Mouse (Mus musculus): ENCODE results near the gene Mybbp1a. TPM values are rescaled to one million over a fixed set of nuclear protein-coding genes. Genes with fewer than 3 reads are reported as not detected.
A peak's percentile ranks its signal among the peaks of the same experiment; 100 is the strongest.

The Mybbp1a gene
- total RNA-seq (2021), result 10 to 100 TPM; 54.6 to 56.8 TPM
- long read RNA-seq, full-length matches to known transcripts, result 58 of 83 reads
- long read RNA-seq, partial matches to known transcripts, result 9 of 83 reads
- long read RNA-seq, other reads (novel, unspliced or antisense), result 16 of 83 reads

DNA sequence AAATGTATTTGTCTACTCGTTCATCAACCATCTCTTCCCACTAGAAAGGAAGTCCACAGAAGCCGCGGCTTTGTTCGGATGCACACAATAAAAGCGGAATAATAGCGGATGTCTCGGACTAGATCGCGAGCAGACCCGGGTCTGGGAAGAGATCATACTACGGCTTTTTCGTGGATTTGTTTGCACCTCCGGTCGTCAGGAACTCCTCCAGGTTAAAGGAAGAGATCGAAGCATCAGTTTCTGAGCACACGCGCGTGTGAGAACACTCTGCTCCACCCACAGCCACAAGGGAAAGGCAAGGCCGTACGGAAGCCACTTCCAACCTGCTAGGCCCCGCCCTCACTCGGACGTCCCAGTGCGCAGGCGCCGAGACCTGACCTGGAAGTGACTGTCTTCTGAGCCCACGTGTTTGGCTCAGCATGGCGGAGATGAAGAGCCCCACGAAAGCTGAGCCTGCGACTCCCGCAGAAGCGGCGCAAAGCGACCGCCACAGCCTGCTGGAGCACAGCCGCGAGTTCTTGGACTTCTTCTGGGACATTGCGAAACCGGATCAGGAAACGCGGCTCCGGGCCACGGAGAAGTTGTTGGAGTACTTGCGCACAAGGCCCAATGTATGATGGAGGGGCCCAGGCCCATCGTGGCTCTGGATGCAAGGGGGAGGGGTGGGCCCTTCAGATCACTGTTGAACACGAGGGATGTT, at the start of gene Mybbp1a:
TSS of gene Mybbp1a (plus strand) at position 391 of the 700 bp plus-strand sequence.
- DNase-seq (ENCODE audit: low spot score in 2 of 2), result peak; percentile 97 to 99

DNA sequence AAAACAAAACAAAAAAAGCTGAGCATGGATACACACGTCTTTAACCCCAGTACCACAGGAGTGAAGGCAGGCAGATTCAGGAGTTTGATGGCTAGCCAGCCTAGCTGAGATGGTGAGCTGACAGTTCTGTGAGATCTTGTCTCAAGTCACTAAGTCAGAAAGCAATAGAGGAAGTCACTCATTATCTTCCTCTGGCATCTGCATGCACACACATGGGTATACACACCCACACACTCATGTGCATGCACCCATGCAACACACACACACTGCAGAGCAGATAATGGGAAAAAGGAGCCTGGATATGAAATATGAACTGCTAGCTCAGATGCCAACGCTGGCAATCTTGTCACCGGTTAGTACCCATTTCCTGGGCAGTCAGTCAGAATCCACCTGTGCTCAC, 47.9 kb upstream of the Mybbp1a start:
- DNase-seq (ENCODE audit: low spot score in 2 of 2), result no peak

DNA sequence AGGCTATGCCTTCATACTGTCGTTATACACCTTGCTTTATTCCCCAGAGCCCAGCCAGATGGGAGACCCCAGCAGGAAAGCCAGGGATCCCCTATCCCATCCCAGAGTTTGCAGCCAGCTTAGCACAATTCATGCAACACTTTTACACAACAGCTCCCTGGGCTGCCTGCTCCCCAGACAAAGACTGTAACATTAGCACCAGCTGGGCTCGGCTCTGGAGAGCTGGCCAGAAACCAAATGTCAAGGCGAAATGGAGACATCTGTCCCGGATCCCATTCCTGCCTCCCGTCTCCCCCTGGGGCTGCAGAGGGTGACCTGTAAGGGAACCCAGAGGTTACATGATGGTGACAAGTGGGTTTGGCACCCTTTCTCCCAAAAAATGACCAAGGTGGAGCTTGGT, 47.5 kb upstream of the Mybbp1a start:
- DNase-seq (ENCODE audit: low spot score in 2 of 2), result peak in 1 of 2 experiments; percentile 43

DNA sequence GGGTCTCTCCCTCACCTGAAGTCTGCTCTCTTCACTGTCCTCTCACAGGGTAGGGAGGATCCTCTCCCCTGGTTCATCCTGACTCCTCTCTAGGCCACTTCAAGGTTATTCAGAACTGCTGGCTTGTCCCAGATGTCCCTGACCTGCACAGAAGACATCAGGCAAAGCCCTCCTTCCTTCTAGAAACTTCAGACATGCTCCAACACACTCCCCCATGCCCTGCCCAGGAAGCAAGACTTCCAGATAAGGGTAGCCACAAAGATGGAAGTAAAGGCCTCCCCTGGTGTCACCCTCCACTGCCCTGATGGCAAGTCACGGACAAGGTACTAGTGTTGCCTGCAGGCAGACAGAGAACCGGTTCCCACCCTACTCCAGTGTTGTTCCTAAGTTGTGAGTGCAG, 46.5 kb upstream of the Mybbp1a start:
- no peak for DNase-seq (ENCODE audit: low spot score in 2 of 2)

DNA sequence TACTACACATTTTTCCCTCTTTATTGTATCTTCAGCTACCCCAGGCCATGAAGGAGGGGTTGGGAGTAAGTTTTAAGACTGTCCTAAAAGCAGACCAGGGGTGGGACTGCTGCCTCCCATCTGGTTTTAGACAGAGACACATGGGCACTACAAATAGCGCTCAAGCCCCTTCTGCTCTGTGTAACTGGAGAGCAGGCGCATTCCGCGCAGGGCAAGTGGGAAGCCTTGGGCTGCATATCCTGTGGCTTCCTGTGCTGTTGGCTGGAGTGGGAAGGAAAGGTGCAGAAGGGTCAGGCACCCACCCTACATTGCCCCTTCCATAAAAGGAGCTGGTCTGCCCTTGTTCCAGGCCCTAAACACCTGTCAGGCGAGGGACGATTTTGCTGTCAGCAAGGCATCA, 45.5 kb upstream of the Mybbp1a start:
- no peak for DNase-seq (ENCODE audit: low spot score in 2 of 2)

DNA sequence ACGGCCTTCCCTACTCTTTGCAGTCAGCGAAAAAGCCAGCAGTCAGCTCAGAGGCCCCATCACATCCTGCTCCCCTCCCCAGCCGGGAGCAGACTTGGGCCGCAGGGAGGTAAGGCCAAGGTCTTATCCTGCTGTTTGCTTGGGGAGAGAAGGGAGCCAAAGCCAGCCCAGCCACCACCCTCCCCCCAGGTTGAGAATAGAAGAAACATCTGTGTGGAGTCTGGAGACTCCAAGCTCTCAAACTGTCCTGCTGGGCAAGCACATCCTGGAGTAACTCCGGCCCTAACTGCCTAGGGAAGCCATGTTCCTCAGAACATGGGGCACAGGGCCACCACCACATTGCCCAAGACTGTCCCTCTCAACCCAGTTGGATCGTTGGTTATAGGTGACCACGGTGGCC, 44.5 kb upstream of the Mybbp1a start:
- no peak for DNase-seq (ENCODE audit: low spot score in 2 of 2)

DNA sequence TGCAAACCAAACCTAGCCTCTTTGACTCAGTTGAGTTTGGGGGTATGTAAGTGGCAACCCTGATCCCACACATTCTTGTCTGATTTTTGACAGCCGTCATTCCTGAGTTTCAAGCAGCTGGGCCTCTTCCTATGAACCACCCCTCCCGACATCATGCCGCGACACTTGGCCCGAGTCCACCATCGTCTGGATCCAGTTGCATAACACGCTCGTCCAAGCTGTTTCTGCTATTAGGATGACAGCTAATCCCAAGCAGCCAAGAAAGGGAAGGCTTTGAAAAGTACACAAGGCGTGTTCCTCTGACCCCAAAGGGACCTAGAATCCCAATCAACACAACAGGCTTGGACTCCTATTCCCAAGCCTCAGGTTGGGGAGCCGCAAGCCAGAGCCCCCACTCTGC, 44.1 kb upstream of the Mybbp1a start:
- peak in 1 of 2 experiments; percentile 57 for DNase-seq (ENCODE audit: low spot score in 2 of 2)

DNA sequence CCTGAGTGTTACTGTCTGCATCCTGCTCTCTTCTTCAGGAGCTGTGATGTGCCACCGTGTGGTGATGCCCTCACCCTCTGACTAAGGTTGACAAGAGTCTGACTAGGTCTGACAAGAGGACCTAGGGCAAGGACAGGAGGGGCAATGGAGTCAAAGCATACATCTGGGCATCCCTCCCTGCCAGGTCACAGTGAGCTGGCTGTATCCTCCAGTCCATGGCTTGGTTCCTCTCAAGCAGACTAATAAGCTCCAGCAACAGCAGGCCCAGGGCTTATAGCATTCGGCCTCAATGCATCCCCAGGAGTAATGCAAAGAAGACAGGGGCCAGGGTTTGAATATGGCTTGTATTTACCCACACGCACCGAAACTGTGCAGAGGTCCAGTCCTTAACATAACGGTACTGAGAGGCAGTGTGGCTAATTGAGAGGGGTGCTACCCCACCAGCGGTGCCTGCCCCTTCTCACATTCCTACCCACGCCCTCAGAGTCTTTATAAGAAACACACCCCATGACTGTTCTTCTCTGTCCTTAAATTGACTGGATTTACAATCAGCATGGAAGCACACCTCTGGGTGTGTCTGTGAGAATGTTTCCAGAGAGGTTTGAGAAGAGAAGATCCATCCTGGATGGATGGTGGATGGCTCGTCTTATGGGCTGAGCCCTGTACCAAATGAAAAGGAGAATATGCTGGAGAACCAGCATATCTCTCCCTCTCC, 43.2 kb upstream of the Mybbp1a start:
- no peak for DNase-seq (ENCODE audit: low spot score in 2 of 2)

DNA sequence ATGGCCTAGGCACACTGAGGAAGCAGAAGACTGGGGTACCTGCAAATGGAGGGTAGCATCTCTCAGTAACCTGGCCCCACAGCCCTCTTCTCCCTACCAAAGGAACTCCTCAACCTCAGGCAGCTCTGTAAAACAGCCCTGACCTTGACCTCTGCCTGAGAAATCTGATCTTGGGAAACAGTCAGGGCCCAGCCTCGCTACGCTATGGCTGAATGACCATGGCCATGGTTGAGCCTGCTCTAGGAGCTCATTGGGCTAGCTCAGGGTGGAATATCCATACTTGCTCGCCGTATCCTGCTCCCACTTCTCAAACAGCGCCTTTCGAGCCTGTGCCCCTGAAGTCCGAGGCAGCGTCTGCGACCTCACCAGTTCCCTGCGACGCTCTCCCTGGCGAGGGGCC, 40.1 kb upstream of the Mybbp1a start:
- no peak for DNase-seq (ENCODE audit: low spot score in 2 of 2)

DNA sequence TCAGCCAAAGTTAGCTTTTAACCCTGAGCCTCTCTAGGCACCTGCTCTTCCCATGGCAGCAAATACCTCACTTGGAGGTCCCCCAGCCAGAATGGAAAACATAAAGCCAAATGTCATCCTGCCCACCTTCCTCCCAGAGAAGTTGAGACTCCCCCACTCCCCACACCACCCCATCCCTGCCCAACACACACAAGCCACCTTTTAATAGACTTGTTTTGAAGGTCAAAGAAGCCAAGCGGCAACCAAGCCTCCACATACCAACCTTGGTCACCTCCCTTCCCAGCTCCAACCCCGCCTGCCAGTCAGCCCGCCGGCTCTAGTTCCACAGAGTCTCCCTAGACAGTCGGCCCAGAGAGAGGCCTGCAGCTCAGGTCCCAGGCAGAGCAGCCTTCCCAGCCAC, 39.1 kb upstream of the Mybbp1a start:
- DNase-seq (ENCODE audit: low spot score in 2 of 2), result no peak

DNA sequence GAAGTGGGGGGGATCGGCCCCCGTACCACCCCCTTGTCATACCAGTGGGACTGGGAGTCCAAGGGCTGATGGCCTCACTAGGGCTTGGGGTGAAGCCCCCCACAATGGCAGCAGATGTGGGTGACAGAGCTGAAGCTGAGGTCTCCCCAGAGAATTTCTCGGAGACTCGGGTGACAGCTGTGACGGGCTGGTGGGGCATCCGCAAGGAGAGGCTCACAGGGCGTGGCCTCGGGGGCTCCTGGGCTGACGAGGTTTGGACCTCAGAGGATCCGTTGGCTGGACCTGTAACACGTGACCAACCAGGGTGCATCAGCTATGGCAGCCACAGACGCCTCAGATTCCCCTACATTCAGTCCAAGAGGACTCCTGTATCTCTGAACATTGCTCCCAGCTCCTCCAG, 38.2 kb upstream of the Mybbp1a start:
- no peak for DNase-seq (ENCODE audit: low spot score in 2 of 2)

DNA sequence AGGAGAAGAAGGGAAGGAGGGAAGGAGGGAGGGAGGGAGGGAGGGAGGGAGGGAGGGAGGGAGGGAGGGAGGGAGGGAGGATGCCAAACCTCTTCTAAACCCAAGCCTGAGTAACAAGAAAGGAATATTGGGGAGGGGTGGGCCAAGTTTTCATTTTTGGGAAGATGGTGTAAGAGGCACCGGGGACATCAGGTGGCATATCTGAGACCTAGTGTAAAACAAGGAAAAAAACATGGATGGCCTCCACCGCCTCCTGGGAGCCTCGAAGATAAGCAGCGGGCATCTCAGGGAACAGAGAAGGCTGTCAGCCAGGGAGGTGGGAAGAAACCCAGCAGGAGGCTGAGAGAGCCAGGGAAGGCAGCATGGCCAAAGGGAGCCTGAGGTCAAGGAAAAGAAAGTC, 35.6 kb upstream of the Mybbp1a start:
- DNase-seq (ENCODE audit: low spot score in 2 of 2), result no peak

DNA sequence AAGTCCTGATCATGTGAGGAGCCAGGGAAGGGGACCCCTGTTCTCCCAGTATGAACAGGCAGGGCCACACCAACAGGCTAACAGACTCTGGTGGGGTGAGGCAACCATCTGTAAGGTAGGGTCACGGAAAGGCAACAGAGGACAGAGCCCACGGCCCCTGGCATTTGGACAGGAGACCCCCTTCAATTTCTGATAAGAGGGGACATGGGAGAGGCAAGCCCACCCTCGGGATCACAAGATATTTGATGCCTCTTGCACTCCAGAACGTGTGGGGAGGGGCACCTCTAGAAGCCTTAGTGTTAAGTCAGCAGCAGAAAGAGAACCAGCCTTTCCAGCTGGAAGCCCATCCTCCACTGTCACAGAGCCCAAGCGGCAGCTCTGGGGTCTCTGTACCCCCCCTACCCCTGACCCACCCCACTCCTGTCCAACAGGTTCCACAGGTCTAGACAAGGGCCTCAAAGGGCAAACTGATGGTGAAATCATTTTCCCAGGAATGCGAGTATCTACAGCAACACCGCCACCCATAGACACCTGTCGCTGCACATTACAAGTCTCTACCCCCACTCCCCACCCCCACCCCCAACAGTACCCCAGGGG, 35.0 kb upstream of the Mybbp1a start:
- DNase-seq (ENCODE audit: low spot score in 2 of 2), result no peak

DNA sequence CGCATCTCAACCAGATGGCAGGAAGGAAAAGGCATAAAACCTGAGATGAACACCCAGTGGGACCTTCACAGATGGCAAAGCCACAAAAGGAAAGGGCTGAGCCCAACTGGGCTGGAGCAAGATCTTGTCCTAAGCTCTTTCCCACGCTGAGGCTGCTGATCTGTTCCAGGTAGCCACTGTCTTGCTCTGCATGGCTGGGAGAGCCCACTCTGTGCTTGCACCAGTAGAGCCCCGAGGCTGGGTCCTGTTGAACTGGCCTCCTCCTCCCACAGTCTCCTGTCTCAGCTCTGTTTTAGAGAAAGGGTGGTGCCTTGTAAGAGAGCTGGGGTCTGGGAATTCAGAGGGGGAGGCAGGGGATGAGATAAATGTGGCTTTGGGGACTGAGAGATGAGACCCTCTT, 34.1 kb upstream of the Mybbp1a start:
- no peak for DNase-seq (ENCODE audit: low spot score in 2 of 2)

DNA sequence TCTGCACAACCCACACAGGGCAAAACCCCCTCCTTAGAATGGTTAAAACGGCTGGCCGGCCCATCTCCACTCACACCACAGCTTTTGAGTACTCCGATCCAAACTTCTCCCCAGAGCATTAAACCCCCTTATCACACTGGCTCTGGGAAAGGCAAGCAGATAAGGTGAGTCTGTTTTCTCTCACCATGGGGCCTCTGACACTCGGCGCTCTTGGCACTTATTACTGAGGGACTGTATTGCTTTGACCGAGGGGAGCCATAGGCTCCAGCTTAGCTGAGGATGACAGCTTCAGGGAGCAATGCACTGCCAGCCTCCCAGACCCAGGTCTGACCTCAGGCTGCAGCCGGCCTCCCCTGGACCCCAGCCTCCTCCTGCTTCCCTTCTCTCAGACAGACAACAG, 33.6 kb upstream of the Mybbp1a start:
- DNase-seq (ENCODE audit: low spot score in 2 of 2), result no peak

DNA sequence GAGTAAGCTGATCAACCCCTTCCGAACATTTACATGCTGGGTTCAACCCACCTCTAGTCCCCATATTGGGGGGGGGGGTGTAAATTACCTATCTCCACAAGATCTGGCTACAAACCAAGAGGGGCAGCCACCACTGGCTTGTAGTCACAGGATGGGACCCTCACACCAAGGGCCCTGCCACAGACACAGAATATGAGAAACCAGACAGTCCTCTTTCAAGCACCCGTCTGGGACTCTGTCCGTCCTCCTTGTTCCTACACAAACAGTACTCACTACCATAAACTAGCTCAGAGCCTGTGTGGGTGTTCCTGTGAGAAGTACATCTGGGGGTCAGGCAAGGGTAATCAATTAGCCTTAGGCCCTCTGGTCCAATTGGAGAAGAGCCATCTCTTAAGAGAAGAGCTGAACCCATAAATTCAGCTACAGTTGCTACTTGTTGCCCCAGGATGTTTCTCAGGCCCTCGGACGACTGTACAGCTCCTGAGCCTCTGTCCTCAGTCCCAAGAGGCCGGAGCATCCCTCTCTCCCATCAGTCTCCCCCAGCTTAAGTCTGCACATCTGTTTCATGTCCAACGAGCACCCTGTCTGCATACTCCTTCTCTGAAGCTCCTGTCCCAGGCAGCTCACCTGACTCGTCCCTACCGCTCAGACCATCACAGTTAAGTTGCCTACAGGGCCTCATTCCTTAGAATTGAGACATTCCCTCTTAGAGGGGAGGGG, 32.5 kb upstream of the Mybbp1a start:
- no peak for DNase-seq (ENCODE audit: low spot score in 2 of 2)

DNA sequence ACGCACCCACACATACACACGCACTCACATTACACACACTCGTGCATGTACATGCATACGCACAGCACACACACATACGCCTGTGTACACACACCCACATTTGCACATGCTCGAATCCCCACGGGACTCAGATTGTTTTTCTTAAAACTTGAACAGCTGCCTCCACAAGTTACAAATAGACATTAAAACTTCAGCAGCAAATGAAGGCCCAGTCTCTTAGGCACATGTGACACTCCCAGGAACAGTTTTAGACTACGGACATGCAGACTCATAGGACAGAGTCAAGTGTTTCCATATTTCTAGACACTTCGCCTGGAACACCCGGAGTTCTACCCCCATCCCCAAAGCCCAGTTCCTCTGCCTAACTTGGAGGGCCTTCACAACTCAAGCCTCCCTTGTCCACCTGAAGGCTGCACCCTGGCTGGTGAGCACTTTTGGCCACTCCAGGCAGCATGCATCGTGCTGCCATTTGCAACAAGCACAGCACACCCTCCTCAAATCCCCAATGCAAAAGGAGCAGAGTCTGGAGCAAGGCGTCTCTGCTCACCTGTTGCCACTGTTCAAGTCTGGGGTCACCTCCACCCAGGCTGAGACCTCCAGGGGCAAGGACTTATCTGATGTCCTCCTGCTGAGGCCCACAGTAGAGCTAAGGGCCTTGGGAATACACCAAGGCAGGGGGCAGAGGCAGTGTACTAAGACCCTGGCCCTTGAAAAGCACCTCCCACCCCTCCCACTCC, 31.3 kb upstream of the Mybbp1a start:
- DNase-seq (ENCODE audit: low spot score in 2 of 2), result no peak

DNA sequence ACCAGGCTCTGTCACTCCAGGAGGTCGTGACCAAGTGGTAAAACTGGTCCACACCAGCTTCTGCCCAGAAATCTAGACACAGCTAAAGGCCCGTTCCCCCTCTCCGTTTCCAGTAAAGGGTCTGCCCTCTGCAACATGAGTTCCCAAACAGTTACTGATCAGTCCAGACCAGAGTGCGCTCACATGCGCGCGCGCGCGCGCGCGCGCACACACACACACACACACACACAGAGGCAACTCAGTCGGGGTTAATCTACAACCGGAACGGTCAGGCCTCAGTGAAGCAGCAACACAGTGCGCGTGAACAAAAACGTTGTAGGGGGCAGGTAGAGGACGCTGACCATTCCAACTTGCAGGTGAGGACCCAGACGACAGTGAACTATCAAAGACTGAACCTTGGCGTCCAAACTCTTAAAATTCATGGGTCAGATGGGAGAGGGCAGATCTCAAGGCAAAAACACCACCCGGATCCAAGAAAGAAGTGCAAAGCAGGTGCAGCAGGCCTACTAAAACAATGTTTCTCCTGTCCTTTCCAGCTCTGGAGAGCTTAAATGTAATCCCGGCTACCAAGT, 30.5 kb upstream of the Mybbp1a start:
- no peak for DNase-seq (ENCODE audit: low spot score in 2 of 2)

DNA sequence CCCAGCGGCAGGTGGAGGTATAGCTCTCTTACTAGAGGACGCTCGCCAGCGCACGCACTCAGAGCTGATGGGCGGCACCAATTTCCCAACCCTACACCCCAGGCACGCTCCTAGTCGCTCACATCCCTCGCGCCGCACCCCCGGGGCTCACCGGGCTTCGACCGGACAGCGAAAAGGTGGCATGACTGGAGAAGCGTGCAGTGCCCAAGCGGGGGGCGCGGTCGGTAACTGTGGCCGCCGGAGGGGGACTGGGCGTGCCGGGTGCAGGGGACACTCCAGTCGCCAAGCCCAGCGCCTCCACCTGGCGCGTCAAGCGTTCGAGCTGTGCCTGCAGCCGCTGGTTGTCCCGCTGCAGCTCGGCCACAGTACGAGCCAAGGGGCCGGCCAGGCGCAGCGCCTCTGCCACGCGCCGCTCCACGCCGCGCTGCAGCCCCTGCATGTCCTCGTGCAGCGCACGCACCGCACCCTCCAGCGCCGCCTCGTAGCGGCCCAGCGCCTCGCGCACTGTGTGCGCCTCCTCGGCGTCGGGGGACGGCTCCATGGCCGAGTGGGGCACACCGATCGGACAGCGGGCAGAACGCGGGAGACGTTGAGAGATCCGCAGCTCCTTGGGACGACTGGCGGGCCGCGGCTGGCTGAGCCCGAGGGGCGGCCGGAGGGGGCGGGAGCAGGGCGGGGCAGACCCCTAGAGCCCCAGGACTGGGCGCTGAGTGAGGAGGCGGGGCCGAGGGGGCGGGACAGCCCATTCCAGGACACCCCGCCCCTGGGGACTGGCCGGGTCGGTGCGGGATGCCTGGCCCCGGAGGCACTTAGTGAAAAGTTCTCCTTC, 29.8 kb upstream of the Mybbp1a start, which contains the start of gene Smtnl2:
TSS of gene Smtnl2 (minus strand) at position 621 of the 829 bp plus-strand sequence.
- DNase-seq (ENCODE audit: low spot score in 2 of 2), result peak in 1 of 2 experiments; percentile 36

DNA sequence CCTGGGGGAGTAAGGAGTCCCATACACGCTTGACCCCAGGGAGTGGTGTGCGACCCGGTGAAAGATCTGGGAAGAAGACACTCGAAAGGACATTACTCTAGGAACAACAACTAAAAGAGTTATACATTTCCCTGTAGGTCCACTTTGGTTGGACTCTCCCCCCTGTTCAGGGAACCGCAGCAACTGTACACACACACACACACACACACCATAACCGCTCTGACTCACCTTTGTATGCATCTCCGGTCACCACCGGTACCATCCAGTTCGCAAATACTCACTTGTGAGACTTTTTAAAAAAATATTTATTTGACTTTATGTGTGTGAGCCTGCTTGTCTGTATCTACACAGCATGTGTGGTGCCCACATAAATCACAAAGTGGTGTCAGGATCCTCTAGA, 29.2 kb upstream of the Mybbp1a start:
- no peak for DNase-seq (ENCODE audit: low spot score in 2 of 2)
